Mouse (Mus musculus) liver, embryonic 14.5 days (tissue): ENCODE results near the gene Itfg2. TPM values are rescaled to one million over a fixed set of nuclear protein-coding genes. Genes with fewer than 3 reads are reported as not detected.
A peak's percentile ranks its signal among the peaks of the same experiment; 100 is the strongest.
"Not testable (repeated sequence)": the region's sequence is repeated elsewhere in the genome, so short reads cannot be mapped to it uniquely, and the experiment has no call there.

Experiments
- ATAC-seq: fragments of 200-750 bp; cut with Nextera tagmentation; 2 replicates; pipeline ENCODE4 v1.8.0; 2017; ENCODE audit warnings: moderate number of reproducible peaks, mild to moderate bottlenecking, moderate library complexity; ENCODE audit not compliant: insufficient read depth
- DNase-seq, 3 experiments: peaks; one replicate each; pipeline ENCODE4 v3.0.0-alpha.2; 2012 to 2013; ENCODE audit warnings: low read depth in 3 of 3, low spot score in 3 of 3
- H3K27ac ChIP-seq: fragments of 300-500 bp; sonication (generic); 2 replicates; pipeline ENCODE4 v1.5.1; 2014; ENCODE audit warnings: moderate library complexity, mild to moderate bottlenecking, control low read depth, inconsistent platforms
- H3K27me3 ChIP-seq: fragments of 300-500 bp; sonication (generic); 2 replicates; pipeline ENCODE4 v1.6.1; 2014; ENCODE audit warnings: mild to moderate bottlenecking, low read length, moderate library complexity; ENCODE audit not compliant: control insufficient read depth, insufficient read depth
- H3K36me3 ChIP-seq: fragments of 300-500 bp; sonication (generic); replicated peaks from 2 replicates; pipeline ENCODE4 v1.6.1; 2014; ENCODE audit warnings: low read depth; ENCODE audit not compliant: control insufficient read depth, insufficient read depth
- H3K4me1 ChIP-seq, 2 experiments: fragments of 200-500 bp in 1 of 2; fragments of 300-500 bp in 1 of 2; sonication (generic) in 1 of 2; replicated peaks; 2 replicates each; pipeline ENCODE4 v1.6.1; 2012 to 2014; ENCODE audit warnings: antibody characterized with exemption in 1 of 2, inconsistent platforms in 1 of 2, low read length in 1 of 2; ENCODE audit not compliant: control insufficient read depth in 2 of 2, insufficient read depth in 2 of 2
- H3K4me2 ChIP-seq: fragments of 300-500 bp; sonication (generic); 2 replicates; pipeline ENCODE4 v1.6.1; 2014; ENCODE audit warnings: low read depth, mild to moderate bottlenecking, control low read depth, moderate library complexity
- H3K4me3 ChIP-seq, 2 experiments: fragments of 200-500 bp in 1 of 2; fragments of 300-500 bp in 1 of 2; sonication (generic) in 1 of 2; 2 replicates each; pipeline ENCODE4 v1.5.1; 2012 to 2014; ENCODE audit warnings: low read depth in 2 of 2, low read length in 2 of 2, mild to moderate bottlenecking in 2 of 2, control low read depth in 1 of 2, inconsistent platforms in 1 of 2, moderate library complexity in 1 of 2; ENCODE audit not compliant: insufficient read depth in 1 of 2
- H3K9ac ChIP-seq: fragments of 300-500 bp; sonication (generic); replicated peaks from 2 replicates; pipeline ENCODE4 v1.6.1; 2014; ENCODE audit warnings: mild to moderate bottlenecking, control low read depth, moderate library complexity
- H3K9me3 ChIP-seq: fragments of 300-500 bp; sonication (generic); 2 replicates; pipeline ENCODE4 v1.6.1; 2016; ENCODE audit warnings: low read length, mixed read lengths; ENCODE audit not compliant: control insufficient read depth
- CTCF ChIP-seq: IDR thresholded peaks from 2 replicates; pipeline ENCODE4 v1.5.1; 2016; ENCODE audit warnings: antibody characterized with exemption, low read depth, control low read depth
- EP300 ChIP-seq: IDR thresholded peaks from 2 replicates; pipeline ENCODE4 v1.6.1; 2016; ENCODE audit warnings: antibody characterized with exemption, low read depth
- WGBS: fragments of 180-500 bp; shearing (Covaris S2); extraction: QIAGEN DNeasy Blood & Tissue Kit; methylation state at CpG from one replicate; pipeline ENCODE4 v1.1.7; 2014; ENCODE audit not compliant: insufficient replicate concordance; 5-methylcytosine and 5-hydroxymethylcytosine counted together
- polyA plus RNA-seq, 2 experiments: library from polyadenylated mRNA; depleted of rRNA in 1 of 2; stranded (reverse) in 1 of 2; unstranded in 1 of 2; fragments of >200 nt; fragmentation: Nextera tagmentation in 1 of 2; extraction: Ambion mirVana in 1 of 2; gene quantifications; 2 replicates each; pipeline versions ENCODE4 v1.2.1 to v1.2.3; 2012 to 2014

Itfg2 gene
- polyA plus RNA-seq, 2 experiments: 8.7 to 9.4 TPM

GRCm38 (mm10) chr6:128389185-128389584 lies 35.5 kb downstream of the Itfg2 start:
- no peak for ATAC-seq
- Histone ChIP-seq H3K4me1 (no peaks in the 10 kb centered on the region), H3K36me3 (no peaks in the 10 kb centered on the region), H3K9me3 (no peaks in the 10 kb centered on the region), H3K4me2 (no peak overlapping the region), H3K9ac (no peak overlapping the region), H3K27me3 (no peaks in the 10 kb centered on the region), H3K4me3 (no peak overlapping the region), H3K27ac (no peak overlapping the region)
- 39% methylated on average over 1 of the region's 1 CpGs for WGBS
- TF ChIP-seq CTCF (no peak), EP300 (no peak)
- DNase-seq: no peak

GRCm38 (mm10) chr6:128385026-128385425 lies 39.7 kb downstream of the Itfg2 start:
- Histone ChIP-seq H3K36me3 (no peaks in the 10 kb centered on the region), H3K27ac (no peak overlapping the region), H3K9ac (no peak overlapping the region), H3K27me3 (no peaks in the 10 kb centered on the region), H3K4me2 (no peak overlapping the region), H3K4me1 (no peaks in the 10 kb centered on the region), H3K4me3 (no peak overlapping the region), H3K9me3 (no peaks in the 10 kb centered on the region)
- 53% methylated on average over 1 of the region's 1 CpGs for WGBS
- TF ChIP-seq CTCF: no peak
- no peak for TF ChIP-seq EP300
- ATAC-seq: no peak
- DNase-seq: no peak

GRCm38 (mm10) chr6:128383752-128384151 lies 41.0 kb downstream of the Itfg2 start:
- no peak overlapping the region for H3K27ac ChIP-seq
- ATAC-seq: no peak
- 52% methylated on average over 7 of the region's 7 CpGs for WGBS

GRCm38 (mm10) chr6:128381254-128381653 lies 43.5 kb downstream of the Itfg2 start:
- H3K36me3 ChIP-seq: no peaks in the 10 kb centered on the region
- no peak overlapping the region for H3K4me2 ChIP-seq
- no peaks in the 10 kb centered on the region for H3K27me3 ChIP-seq
- ATAC-seq: no peak
- TF ChIP-seq CTCF (no peak), EP300 (no peak)
- H3K4me1 ChIP-seq: no peaks in the 10 kb centered on the region
- no peak overlapping the region for H3K4me3 ChIP-seq
- 44% methylated on average over 3 of the region's 3 CpGs for WGBS
- no peak for DNase-seq
- H3K9me3 ChIP-seq: no peaks in the 10 kb centered on the region
- H3K27ac ChIP-seq: no peak overlapping the region
- H3K9ac ChIP-seq: no peak overlapping the region

More at GRCm38 (mm10) chr6:128383752-128384151, 41.0 kb downstream of the Itfg2 start:
- Histone ChIP-seq H3K27me3 (no peaks in the 10 kb centered on the region), H3K9me3 (no peaks in the 10 kb centered on the region), H3K4me1 (no peaks in the 10 kb centered on the region), H3K36me3 (no peaks in the 10 kb centered on the region), H3K9ac (no peak overlapping the region), H3K4me3 (no peak overlapping the region), H3K4me2 (no peak overlapping the region)
- no peak for TF ChIP-seq CTCF
- DNase-seq: no peak

GRCm38 (mm10) chr6:128380594-128381167 lies 44.0 kb downstream of the Itfg2 start:
- not testable (repeated sequence) for H3K36me3 ChIP-seq, H3K9me3 ChIP-seq, H3K4me3 ChIP-seq, DNase-seq, H3K4me1 ChIP-seq, H3K4me2 ChIP-seq, H3K9ac ChIP-seq, H3K27ac ChIP-seq, ATAC-seq, H3K27me3 ChIP-seq
- TF ChIP-seq CTCF: 0 out of 2 replicates have a peak, but pooled peaks have one; percentile 9
- 29% methylated on average over 1 of the region's 1 CpGs for WGBS
